ENCODE assay signal across 8 mouse cellular contexts in the genomic region with DNA sequence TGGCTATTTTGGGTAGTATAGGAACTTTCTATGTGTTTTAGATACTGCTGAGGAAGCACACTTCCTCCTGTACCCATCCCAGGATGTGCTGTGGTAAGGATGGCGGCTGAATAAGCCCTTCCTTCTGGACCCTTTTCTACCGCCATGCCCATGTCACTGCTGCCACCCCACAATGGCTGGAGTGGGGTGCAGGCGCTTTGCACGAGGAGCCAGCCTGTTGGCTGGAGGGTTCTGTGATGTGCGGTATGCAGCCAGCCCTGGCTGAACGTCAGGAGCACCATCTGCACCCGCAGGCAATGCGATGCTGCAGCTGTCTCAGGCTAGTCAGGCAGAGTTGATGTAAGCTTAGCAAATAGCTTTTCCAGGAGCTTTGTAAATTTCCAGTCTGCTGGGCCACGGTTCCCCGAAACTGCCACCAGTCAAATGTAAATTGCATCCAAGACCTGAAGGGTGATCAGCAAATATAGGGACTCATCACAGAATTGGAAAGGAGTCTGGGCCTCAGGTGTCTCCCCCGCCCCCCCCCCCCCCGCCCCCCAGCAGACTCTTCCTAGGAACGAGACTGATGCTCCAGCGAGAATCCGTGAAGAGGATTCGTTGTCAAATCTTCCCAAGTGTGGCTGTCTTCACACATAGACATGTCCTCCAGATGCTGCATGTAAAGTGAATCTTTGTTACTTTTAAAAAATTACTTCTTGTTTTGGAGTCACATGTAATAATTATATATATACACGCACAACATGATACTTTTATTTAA.
DNase-seq lines count a peak whose midpoint lies in the region; ATAC-seq and TF ChIP-seq lines count a peak whose summit lies in the region.

No protein-coding gene starts in this region.

- TF ChIP-seq EP300 in liver, postnatal 0 days (IDR thresholded peaks at IDR 0.05; ENCODE audit: low read depth), result no peak

- H3K9me3 ChIP-seq in liver, postnatal 0 days (ENCODE audit: low read length), result no peaks in the 10 kb centered on the region

- H3K27me3 ChIP-seq in liver, postnatal 0 days (ENCODE audit: insufficient read depth, low read length), result no peaks in the 10 kb centered on the region

- no peak for TF ChIP-seq CTCF in brain, embryonic 14.5 days (IDR thresholded peaks at IDR 0.05; ENCODE audit: borderline replicate concordance, extremely low read depth, insufficient read depth, insufficient read length)
- no peak for TF ChIP-seq CTCF in liver, postnatal 0 days (IDR thresholded peaks at IDR 0.05; ENCODE audit: low read depth)

- peak; percentile 70 for ATAC-seq in granulocyte monocyte progenitor cell, adult 5-6 weeks (replicated peaks; ENCODE audit: poor library complexity, severe bottlenecking)
- no peak for ATAC-seq in liver, postnatal 0 days
- ATAC-seq in cerebellum, adult (ENCODE audit: insufficient number of reproducible peaks, low FRiP score, low TSS enrichment), result no peak

- intact Hi-C loops in left cerebral cortex, postnatal 10 days (cut with DNase I), result no loop called here

- WGBS in liver, postnatal 0 days (ENCODE audit: insufficient replicate concordance), result 44% methylated on average over 17 of the region's 17 CpGs

- no peak for TF ChIP-seq POLR2A in brain, embryonic 14.5 days (IDR thresholded peaks at IDR 0.05; ENCODE audit: borderline replicate concordance, extremely low read depth, insufficient read depth, insufficient read length, poor library complexity, severe bottlenecking)

- H3K9ac ChIP-seq in liver, postnatal 0 days (replicated peaks), result no peak overlapping the region

- H3K4me1 ChIP-seq in liver, postnatal 0 days (ENCODE audit: insufficient read depth), result no peaks in the 10 kb centered on the region

- no peak overlapping the region for H3K4me2 ChIP-seq in liver, postnatal 0 days (ENCODE audit: low read depth, low read length)

- no peak overlapping the region for H3K27ac ChIP-seq in liver, postnatal 0 days (ENCODE audit: low read depth)

- no peak overlapping the region for H3K4me3 ChIP-seq in liver, postnatal 0 days (ENCODE audit: low read depth, low read length)

- H3K36me3 ChIP-seq in liver, postnatal 0 days (replicated peaks; ENCODE audit: insufficient read depth, low read length), result no peaks in the 10 kb centered on the region

- DNase-seq in brain, embryonic 14.5 days (ENCODE audit: low read depth), result peak; percentile 90
- peak; percentile 62 to 64 for DNase-seq in left cerebral cortex, postnatal 10 days (ENCODE audit: extremely low spot score in 1 of 2, low spot score in 2 of 2)
- DNase-seq in retina, postnatal 1 day, result peak; percentile 76
- DNase-seq in liver, postnatal 0 days, result no peak
- no peak for DNase-seq in embryo, embryonic 10.5 days (ENCODE audit: low spot score)
- no peak for DNase-seq in spleen, adult 18-20 months

Comparison
In these comparisons a context has a peak if more than half of its experiments do, and no peak if none do; other contexts are left out.
1. DNase-seq: peak in brain, embryonic 14.5 days (single experiment), left cerebral cortex, postnatal 10 days (2 of 2) and retina, postnatal 1 day (single experiment); none in liver, postnatal 0 days (single experiment), embryo, embryonic 10.5 days (single experiment) and spleen, adult 18-20 months (0 of 2).